Mouse (Mus musculus) right cerebral cortex, postnatal 25 days (tissue): Measurements from ENCODE around the gene Mpp3.
A peak's percentile ranks its signal among the peaks of the same experiment; 100 is the strongest.
"Not testable (repeated sequence)": the region's sequence is repeated elsewhere in the genome, so short reads cannot be mapped to it uniquely, and the experiment has no call there.

Source experiments
- DNase-seq: peaks from one replicate; pipeline ENCODE4 v3.0.0; 2022

Mpp3 gene

DNA sequence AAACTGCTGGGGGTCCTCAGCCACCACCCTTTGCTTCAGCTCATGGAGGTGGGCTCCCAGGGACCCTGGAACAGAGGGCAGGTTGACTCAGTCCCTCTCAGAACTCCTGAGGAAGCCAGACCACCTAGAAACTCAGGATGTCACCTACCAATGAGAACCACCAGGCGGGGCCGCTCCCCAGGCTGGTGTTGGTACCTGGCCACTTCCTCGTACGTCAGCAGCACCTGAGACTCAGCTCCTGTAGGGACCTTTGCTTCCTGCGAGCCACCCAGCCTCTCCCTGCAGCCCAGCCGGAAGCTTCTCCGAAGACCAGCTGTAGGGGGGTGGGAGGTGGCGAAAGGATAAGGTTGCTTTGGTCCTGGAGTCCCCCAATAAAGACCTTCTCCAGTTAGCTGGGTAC, 19.9 kb downstream of the Mpp3 start:
- no peak for DNase-seq

DNA sequence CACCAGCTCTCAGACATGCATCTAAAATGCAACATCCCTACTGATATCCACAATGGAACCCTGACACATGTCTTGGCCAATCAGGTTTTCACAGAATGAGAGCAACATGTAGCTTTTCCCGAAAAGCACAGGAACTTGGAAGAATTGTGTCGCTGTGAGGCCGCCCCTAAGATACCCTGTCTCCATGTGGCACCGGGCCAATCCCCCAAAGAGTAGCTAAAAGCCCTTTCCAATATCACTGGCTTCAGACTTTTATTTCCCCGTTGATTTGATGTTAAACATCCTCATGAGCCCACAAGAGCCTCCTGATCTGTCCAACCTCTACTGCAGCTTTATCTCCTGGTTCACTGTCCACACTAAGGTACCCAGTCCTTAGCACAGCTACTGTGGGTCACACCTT, 21.6 kb downstream of the Mpp3 start:
- no peak for DNase-seq

DNA sequence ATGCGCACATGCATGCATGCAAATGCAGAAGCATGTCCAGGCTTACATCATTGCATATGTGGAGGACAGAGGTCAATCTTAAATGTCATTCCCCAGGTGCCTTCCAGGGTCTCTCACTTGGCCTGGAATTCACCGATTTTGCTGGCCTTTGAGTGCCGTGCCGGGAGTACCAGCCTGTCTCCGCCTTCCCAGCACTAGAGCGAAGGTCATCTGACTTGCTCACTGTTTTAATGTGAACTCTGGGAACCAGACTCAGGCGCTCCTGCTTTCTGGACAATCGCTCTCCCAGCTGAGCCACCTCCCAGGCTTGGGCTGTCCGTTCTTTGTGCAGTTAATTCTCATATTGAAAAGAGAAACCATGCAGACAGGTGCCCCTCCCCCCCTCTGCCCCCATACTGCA, 22.0 kb downstream of the Mpp3 start:
- DNase-seq = no peak

DNA sequence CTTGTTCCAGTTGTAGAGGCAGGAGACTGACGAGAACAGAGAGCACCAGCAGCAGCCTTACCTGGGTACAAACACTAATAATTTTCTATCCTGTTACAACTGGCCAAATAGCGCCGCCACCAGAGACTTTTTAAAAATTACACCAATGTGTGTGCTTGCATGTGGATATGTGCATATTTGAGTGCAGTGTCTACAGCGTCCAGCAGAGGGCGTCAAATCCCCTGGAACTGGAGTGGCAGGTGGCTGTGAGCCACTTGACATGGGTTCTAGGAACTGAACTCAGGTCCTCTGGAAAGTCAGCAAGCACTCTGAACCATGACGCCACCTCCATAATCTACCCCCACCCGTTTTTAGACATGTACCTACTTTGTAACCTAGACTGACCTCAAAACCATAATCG, 24.0 kb downstream of the Mpp3 start:
- no peak for DNase-seq

DNA sequence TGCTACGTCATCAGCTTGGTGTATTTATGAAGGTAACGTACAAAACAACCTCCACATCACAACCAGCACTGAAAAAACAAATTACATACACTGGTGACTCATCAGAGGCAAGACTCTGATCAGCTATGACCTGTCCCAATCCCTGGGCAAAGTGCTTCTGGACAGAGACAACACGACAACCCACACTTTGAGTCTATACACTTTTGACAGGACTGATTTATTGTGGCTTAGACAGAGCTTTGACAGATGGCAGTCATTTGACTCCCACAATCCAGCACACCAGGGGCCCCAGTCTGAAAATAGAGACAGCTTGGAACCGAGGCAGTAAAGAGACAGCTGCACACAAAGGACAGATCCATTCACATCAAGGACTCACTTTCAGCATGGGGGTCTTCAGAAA, 28.8 kb downstream of the Mpp3 start:
- DNase-seq = no peak

DNA sequence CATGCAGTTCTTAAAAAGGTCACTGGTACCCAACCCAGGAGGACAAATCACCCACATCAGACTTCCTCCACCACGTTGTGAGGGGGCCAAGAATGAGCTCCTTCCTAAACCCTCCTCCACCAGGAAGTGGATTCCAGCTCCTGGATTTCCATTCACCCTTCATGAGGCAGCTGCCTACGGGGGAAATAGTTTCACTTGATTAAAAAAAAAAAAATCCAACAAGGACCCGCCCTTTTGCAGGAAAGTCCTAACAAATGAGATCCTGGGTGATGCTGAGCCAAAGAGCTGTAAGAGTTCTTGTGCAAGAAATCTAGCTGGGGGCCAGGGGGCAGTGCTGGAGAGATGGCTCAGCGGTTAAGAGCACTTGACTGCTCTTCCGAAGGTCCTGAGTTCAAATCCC, 30.0 kb downstream of the Mpp3 start:
- DNase-seq = no peak

DNA sequence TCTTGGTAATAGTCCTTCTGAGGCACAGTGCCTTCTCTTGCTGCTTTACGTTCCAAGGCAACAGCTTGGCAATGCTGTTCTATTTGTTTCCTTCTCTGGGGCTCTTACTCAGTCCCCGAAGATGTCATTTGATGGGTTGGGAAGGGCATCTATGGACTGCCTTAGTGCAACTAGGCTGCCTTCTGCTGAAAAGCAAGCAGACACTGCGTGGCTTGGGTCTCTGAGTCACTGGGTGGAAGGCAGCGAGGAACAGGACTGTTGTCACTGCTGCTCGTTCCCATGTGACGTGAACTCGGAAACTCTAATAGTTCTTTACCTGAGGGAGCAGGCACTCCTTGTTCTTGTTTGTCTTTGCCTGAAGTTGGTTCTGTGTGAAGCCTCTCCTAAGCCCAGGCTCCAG, 32.3 kb downstream of the Mpp3 start:
- DNase-seq = no peak

DNA sequence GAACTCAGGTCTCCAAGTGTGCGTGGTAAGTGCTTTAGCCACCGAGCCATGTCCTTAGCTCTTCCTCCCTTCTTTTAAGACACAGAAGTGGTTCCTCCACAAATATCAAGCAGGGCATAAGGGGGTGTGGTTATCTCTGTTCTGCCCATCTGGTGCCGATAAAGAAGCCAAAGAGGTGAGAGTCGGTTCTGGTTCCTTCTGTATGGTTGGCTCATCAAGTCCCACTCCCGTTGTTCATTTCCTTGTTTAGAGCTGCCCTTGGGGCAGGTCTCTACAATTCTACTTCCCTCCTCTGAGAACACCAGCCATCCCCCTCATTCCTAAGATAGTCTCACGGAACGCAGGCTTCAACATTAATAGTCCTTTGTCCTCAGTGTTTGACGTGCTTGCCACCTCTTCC, 34.2 kb downstream of the Mpp3 start:
- DNase-seq = no peak

DNA sequence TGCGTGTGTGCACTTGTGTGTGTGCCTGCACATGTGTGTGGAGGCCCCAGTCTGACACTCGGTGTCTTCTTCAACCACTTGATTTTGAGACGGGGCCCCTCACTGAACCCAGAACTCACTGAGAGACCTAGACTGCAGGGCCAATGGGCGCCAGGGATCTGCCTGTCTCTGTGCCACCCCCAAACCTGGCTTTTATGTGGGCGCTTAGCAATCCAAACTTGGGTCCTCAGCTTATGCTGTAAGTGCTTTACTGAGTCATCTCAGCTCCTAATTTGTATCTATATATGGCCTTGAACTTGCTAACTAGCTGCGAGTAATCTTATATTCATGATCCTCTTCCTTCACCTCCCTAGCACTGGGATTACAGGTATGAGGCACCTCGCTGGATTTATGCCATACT, 35.9 kb downstream of the Mpp3 start:
- peak; percentile 44 for DNase-seq

DNA sequence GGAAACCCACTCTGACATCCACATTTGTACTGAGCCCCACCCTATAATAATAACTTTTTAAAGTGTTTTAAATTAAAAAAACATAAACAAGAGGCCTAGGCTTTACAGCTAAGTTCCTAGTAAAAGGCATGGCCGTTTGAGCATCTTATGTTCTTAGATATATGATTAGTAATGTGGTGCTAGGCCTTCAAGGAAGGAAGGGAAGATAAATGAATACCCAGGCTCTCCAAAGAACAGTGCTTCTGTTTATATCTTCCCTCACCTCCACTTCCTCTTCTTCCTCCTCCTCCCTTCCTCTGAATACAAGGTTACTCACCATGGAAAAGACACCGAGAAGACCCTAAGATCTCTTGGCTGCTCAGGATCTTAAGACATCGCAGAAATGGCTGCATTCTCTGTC, 36.4 kb downstream of the Mpp3 start:
- DNase-seq = no peak

DNA sequence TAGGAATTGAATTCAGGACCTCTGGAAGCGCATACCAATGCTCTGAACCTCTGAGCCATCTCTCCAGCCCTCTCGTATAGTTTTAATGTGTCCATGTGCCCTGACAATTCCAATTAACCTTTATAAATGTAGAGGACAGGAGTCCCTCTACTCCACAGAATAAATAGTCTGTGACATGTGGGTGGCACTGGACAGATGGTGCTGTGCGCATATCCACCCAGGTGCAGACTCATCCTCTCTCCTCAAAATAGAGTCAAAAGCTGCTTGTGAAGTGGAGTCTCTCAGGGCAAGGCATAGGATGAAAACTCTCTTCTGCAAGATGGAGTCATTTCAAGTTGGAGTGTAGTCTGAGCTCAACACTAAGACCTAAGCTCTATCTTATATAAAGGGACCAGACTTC, 38.0 kb downstream of the Mpp3 start:
- peak; percentile 66 for DNase-seq

DNA sequence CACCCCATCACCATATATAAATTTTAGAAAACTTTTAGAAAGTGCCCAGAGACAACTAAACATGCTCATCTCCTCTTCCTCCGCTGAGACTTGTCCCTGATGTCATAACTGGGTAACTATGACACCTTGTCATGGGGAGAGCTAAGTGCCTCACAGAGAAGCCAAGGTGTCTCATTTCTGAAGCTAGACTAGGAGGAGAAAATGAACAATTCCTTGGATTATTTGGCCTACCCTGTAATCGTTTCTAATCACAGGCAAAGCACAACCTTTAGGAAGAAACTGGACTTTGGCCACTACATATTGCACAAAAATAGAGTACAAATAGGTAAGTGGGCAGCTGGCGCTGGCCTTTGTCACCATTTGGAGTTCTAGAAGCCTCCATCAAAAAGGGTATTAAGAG, 41.3 kb downstream of the Mpp3 start, which contains the start of gene Dusp3:
Gene Dusp3, minus strand, starts transcription at position 101 of the 400 bp plus-strand sequence.
- DNase-seq = no peak

DNA sequence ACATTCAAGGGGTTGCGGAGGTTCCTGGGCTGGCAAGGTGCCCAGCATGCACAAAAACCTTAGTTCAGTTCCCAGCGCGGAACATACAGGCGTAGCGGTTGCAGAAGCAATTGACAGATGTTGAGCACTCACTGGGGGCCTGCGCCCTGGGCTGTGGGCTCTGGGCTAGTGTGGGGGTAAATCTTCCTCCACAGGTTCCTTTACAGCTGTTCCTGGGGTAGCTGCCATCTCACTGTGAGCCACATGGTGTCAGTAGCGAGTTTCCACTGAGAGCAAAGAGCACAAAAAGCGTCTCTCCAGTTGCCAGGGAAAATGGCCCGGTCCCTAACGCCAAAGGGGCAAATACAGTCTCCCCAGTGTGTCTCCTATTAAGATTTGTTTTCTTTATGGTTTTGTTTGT, 42.3 kb downstream of the Mpp3 start:
- peak; percentile 83 for DNase-seq

DNA sequence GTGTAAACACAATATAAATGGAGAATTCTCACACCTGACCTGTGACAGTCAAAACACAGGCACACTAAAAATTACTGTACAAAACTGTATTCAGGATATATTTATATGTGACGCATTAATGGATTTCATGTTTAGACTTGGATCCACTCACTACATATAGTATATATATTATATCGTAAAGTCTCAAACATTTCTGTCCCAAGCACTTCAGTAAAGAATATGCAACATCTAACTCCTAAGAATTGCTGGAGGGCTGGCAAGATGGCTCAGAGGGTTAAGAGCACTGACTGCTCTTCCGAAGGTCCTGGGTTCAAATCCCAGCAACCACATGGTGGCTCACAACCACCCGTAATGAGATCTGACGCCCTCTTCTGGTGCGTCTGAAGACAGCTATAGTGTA, 42.8 kb downstream of the Mpp3 start:
- DNase-seq = not testable (repeated sequence)

DNA sequence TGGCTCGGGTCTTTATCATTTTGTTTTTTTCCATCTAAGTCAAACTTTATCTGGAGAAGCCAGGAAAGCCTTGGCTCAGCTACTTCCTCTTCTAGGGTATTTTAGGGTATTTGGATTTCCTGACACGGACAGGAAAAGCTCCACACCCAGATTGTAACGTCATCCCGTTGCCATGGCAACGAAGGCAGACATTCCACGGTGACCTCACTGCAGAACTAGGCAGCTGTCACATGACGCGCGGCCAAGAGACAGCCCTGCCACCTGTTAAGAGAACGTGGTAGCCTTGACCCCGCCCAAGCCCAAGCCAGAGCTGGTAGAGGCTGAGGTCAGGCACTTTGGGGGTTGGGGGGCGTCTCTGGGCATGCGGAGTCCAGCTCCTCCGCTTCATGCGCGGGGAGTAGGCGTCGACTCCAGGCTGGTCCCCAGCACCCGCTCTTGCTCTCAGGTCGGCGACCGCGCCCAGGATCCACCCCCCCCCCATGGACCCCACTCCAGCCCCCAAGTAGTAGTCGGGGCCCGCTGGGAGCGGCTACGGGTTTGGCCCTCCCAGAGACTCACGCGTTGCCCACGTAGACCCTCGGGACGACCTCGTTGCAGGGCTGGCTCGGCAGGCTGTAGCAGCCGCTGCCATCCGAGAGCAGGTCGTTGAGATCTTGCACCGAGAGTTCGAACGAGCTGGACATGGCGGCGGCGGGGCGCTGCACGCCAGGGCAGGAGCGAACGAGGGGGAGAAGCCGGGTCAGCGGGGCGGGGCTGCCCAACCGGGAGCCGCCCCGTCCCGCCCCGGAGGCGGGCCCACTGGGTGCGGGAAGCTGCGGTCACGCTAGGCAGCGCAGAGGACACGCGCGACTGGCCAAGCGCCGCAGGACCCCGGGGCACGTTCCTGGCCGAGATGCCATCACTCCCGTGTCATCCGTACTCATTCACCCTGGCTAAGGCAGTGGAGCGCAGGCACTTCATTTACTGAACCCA, 43.9 kb downstream of the Mpp3 start, which contains the start of gene Cfap97d1:
Gene Cfap97d1, plus strand, starts transcription at position 226 of the 972 bp plus-strand sequence.
- peak; percentile 93 for DNase-seq

DNA sequence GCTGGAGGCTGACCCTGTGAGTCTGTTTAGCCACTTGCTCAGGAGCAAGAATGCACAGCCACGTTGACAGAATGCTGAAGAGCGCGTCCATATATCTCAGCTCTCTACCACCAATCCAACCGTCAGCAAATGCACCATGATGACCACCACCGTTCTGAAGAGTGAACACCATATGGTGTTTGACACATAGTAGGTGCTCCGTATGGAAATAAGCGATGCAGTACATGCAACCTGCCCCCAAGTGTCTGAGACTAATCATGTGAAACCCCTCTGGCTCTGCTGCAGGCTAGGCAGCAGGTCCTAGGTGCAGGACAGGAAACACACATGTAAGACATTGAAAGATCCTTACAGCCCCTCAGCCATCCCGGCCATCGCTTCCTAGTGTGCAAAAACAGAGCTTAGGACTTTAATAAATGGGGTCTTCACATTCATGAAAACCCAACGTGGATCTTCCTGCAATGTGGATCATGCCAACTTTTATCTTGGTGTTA, 44.8 kb downstream of the Mpp3 start:
- no peak for DNase-seq

DNA sequence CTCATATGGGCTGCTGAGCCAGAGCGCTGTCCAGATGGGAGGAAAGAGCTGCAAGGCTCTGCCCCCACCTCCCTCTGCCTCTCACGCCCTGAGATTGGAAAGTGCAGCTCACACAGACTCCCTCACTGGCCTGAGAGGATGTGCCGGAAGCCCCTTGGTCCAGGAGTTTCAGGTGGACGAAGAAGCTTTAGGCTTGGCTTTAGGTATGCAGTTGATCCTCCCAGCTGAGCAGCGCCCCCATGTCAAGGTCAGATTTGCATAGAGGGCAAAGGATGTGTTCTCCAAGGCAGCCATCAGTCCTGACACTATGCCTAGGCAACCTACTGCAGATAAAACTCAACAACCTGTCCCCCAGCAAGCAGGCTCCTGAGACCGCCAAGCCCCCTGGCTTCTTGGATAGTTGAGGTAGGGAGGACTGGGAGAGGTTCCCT, 45.3 kb downstream of the Mpp3 start:
- no peak for DNase-seq

DNA sequence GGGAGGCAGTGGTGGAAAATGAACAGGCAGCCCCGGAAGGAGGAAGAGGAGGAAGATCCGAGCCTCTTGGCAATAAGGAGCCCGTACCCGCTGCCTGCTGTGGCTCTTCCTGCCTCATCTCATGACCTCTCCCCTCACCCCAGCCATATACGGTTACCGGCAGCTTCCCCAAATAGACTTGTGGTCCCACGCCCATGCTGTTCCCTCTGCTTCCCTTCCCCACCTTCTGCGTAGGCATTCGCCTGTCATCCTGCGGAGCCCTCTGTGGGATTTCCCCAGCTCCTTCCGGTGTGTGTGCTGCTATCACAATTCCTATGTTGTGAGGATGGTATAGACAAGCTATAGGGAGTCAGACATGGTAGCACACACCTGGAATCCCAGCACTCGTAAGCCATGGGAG, 46.4 kb downstream of the Mpp3 start:
- peak; percentile 37 for DNase-seq

DNA sequence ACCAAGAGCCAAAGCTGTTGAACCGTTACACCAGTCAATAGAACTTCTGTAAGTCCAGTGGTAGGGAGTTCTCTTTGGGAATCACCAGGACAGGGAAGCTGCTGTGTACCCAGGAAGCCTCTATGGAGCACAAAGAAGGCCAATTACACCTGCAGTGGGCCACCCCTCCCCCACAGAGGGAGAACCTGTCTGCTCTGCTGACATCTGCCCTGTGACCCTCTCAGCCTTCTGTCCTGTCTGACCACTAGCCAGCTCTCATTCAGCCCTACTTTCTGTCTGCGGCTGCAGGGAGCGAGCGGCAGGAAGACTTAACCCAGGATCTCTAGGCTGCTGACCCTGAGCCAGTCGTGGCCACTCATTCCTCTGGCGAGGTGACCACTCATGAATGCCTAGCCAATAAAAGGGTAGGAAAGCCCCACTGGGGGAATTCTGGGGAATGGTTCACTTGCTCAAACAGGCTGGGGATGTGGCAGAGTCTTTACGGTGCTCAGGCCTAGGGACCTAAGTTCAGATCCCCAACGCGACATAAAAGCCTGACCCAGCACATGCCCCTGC, 47.6 kb downstream of the Mpp3 start:
- DNase-seq = no peak

DNA sequence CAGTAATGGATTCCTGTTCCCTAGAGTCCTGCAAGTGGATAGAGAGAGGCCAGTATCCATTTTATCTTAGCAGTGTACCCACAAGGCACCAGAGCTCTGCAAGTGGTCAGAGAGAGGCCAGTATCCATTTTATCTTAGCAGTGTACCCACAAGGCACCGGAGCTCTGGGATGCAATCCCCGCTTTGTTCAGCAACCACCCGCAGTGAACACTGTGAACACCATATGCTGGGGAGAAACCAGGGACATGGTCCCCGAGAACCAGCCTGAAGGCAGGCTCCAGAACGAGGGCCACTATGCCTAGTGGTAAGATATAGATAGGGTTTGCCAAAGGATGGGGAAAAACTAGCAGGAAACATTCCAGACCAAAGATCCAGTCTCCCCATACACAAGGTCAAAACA, 49.1 kb downstream of the Mpp3 start:
- no peak for DNase-seq

DNA sequence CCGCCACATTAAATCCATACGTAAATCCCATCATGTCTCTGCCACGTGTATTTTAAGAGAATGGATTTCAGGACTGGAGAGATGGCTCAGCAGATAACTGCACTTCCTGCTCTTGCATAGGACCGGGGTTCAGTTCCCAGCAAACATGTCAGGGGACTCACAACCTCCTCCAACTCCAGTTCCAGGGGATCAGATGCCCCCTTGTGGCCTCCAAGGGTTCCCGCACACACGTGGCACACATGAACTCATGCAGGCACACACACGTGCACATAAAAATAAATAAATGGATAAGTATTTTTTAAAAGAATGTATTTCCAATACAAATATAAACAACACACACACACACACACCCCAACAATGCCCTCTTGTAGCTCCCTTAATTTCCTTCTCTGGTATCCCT, 51.3 kb downstream of the Mpp3 start:
- no peak for DNase-seq

DNA sequence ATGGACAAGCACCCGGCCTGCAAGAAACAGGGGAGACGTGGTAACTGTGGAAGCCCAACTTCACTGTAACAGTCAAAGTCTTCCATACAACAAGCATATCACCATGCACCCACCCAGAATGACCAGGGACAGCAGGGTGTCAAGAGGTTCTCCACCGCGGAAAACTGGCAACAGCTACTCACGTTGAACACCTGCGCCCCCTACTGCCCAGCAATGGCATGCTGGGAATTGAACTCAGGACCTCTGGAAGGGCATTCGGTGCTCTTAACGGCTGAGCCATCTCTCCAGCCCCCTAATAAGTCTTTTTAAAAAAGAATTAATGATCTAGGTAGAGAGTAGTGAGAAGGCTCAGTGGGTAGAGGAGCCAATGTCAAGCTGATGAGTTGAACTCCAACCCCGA, 53.3 kb downstream of the Mpp3 start:
- no peak for DNase-seq

DNA sequence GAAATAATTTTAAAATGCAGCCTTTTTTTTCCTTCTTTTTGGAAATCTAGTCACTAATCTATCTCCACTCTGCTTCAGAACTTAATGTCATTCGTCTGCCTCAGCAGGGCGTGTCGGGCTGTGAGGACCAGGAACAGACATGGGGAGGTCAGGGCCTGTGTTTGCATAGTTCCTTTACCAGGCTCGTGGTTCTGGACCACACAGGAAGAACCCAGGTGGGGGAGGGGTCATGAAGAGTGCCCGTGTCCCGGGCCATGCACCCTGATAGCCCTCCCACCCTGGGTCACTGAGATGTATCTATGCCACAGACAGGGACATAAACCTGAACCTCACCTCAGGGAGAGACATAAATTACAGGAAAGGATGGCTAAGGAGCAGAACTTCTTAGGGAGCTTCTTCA, 54.1 kb downstream of the Mpp3 start:
- no peak for DNase-seq

DNA sequence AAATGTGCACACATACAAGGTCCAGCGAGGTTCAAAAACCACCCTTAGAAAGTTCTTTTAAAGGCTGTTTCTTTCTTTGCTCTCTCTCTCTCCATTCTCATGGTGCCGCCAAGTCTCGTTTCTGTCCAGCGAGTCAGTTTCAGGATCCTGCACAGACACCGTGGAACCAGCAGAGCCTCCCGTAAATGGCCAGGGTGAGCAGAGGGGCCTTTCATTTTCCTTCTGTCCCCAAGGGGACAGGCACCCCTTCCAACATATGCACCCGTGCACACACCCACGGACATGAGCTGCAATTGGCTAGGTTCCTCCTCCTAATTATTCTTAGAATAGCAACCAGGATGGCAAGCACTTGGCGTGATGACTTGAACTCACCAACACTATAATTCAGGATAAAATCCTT, 54.8 kb downstream of the Mpp3 start:
- no peak for DNase-seq
